Mouse (Mus musculus): ENCODE results near the gene Pak6.

- TF ChIP-seq CTCF (IDR thresholded peaks at IDR 0.05; ENCODE audit: insufficient read depth, low read length) (no peak), POLR2A (IDR thresholded peaks at IDR 0.05; ENCODE audit: borderline replicate concordance, extremely low read depth, low read depth, low read length) (no peak)
Measured at GRCm38 (mm10) chr2:118741183-118741582, 78.1 kb downstream of the Pak6 start.
